Mouse (Mus musculus): ENCODE results near the gene Slc25a16. TPM values are rescaled to one million over a fixed set of nuclear protein-coding genes. Genes with fewer than 3 reads are reported as not detected.
A peak's percentile ranks its signal among the peaks of the same experiment; 100 is the strongest.

Slc25a16 gene
- total and polyA plus RNA-seq, 2 experiments from 2014 or later: 19.6 to 35.4 TPM

GRCm38 (mm10) chr10:62896774-62897173, 23.7 kb upstream of the Slc25a16 start:
- Histone ChIP-seq H3K27ac (ENCODE audit: low read depth) (no peak overlapping the region), H3K9ac (replicated peaks; ENCODE audit: low read depth, low read length) (no peak overlapping the region), H3K4me3 (ENCODE audit: low read depth, low read length) (no peak overlapping the region), H3K4me2 (ENCODE audit: low read depth, low read length) (no peak overlapping the region), H3K36me3 (replicated peaks; ENCODE audit: control insufficient read depth, insufficient read depth, low read length) (no peaks in the 10 kb centered on the region), H3K9me3 (replicated peaks; ENCODE audit: control insufficient read depth, low read length) (no peaks in the 10 kb centered on the region), H3K4me1 (ENCODE audit: control insufficient read depth, insufficient read depth) (no peaks in the 10 kb centered on the region), H3K27me3 (ENCODE audit: control insufficient read depth, insufficient read depth, low read length) (no peaks in the 10 kb centered on the region)
- ATAC-seq (ENCODE audit: insufficient read depth, low read depth): no peak
- 61% methylated on average over 4 of the region's 4 CpGs for WGBS
- peak; percentile 23; the same call in 1 of the 2 replicates for TF ChIP-seq CTCF (IDR thresholded peaks at IDR 0.05; ENCODE audit: low read depth)
- TF ChIP-seq EP300 (IDR thresholded peaks at IDR 0.05; ENCODE audit: low read depth): no peak
- DNase-seq (ENCODE audit: low spot score): no peak

- 90% methylated on average over 3 of the region's 3 CpGs for WGBS
- no peak for TF ChIP-seq EP300 (IDR thresholded peaks at IDR 0.05; ENCODE audit: low read depth)
- no peak for TF ChIP-seq CTCF (IDR thresholded peaks at IDR 0.05; ENCODE audit: low read depth)
These were observed 23.0 kb upstream of the Slc25a16 start for GRCm38 (mm10) chr10:62897437-62897836.

GRCm38 (mm10) chr10:62898061-62898460, 22.4 kb upstream of the Slc25a16 start:
- WGBS: 81% methylated on average over 2 of the region's 2 CpGs
- Histone ChIP-seq H3K9ac (replicated peaks; ENCODE audit: low read depth, low read length) (no peak overlapping the region), H3K9me3 (replicated peaks; ENCODE audit: control insufficient read depth, low read length) (no peaks in the 10 kb centered on the region), H3K27me3 (ENCODE audit: control insufficient read depth, insufficient read depth, low read length) (no peaks in the 10 kb centered on the region), H3K4me1 (ENCODE audit: control insufficient read depth, insufficient read depth) (no peaks in the 10 kb centered on the region), H3K36me3 (replicated peaks; ENCODE audit: control insufficient read depth, insufficient read depth, low read length) (no peaks in the 10 kb centered on the region), H3K4me2 (ENCODE audit: low read depth, low read length) (no peak overlapping the region), H3K27ac (ENCODE audit: low read depth) (no peak overlapping the region), H3K4me3 (ENCODE audit: low read depth, low read length) (no peak overlapping the region)
- DNase-seq (ENCODE audit: low spot score): no peak
- TF ChIP-seq CTCF (IDR thresholded peaks at IDR 0.05; ENCODE audit: low read depth) (no peak), EP300 (IDR thresholded peaks at IDR 0.05; ENCODE audit: low read depth) (no peak)
- ATAC-seq (ENCODE audit: insufficient read depth, low read depth): no peak

More at GRCm38 (mm10) chr10:62897437-62897836, 23.0 kb upstream of the Slc25a16 start:
- Histone ChIP-seq H3K9ac (replicated peaks; ENCODE audit: low read depth, low read length) (no peak overlapping the region), H3K27ac (ENCODE audit: low read depth) (no peak overlapping the region), H3K4me2 (ENCODE audit: low read depth, low read length) (no peak overlapping the region), H3K9me3 (replicated peaks; ENCODE audit: control insufficient read depth, low read length) (no peaks in the 10 kb centered on the region), H3K36me3 (replicated peaks; ENCODE audit: control insufficient read depth, insufficient read depth, low read length) (no peaks in the 10 kb centered on the region), H3K4me3 (ENCODE audit: low read depth, low read length) (no peak overlapping the region), H3K4me1 (ENCODE audit: control insufficient read depth, insufficient read depth) (no peaks in the 10 kb centered on the region), H3K27me3 (ENCODE audit: control insufficient read depth, insufficient read depth, low read length) (no peaks in the 10 kb centered on the region)
- no peak for DNase-seq (ENCODE audit: low spot score)
- no peak for ATAC-seq (ENCODE audit: insufficient read depth, low read depth)

- Histone ChIP-seq H3K9ac (replicated peaks; ENCODE audit: low read depth, low read length) (no peak overlapping the region), H3K36me3 (replicated peaks; ENCODE audit: control insufficient read depth, insufficient read depth, low read length) (no peaks in the 10 kb centered on the region), H3K4me2 (ENCODE audit: low read depth, low read length) (no peak overlapping the region), H3K27ac (ENCODE audit: low read depth) (no peak overlapping the region), H3K27me3 (ENCODE audit: control insufficient read depth, insufficient read depth, low read length) (no peaks in the 10 kb centered on the region), H3K4me3 (ENCODE audit: low read depth, low read length) (no peak overlapping the region), H3K9me3 (replicated peaks; ENCODE audit: control insufficient read depth, low read length) (no peaks in the 10 kb centered on the region), H3K4me1 (ENCODE audit: control insufficient read depth, insufficient read depth) (no peaks in the 10 kb centered on the region)
- no peak for DNase-seq (ENCODE audit: low spot score)
- TF ChIP-seq EP300 (IDR thresholded peaks at IDR 0.05; ENCODE audit: low read depth): no peak
- TF ChIP-seq CTCF (IDR thresholded peaks at IDR 0.05; ENCODE audit: low read depth): no peak
- no peak for ATAC-seq (ENCODE audit: insufficient read depth, low read depth)
- WGBS: 91% methylated on average over 4 of the region's 4 CpGs
These were observed 20.3 kb upstream of the Slc25a16 start for GRCm38 (mm10) chr10:62900144-62900543.

- no peak overlapping the region for H3K9ac ChIP-seq (replicated peaks; ENCODE audit: low read depth, low read length)
- DNase-seq (ENCODE audit: low spot score) (no peak), ATAC-seq (ENCODE audit: insufficient read depth, low read depth) (no peak)
- H3K4me2 ChIP-seq (ENCODE audit: low read depth, low read length): no peak overlapping the region
- no peaks in the 10 kb centered on the region for H3K27me3 ChIP-seq (ENCODE audit: control insufficient read depth, insufficient read depth, low read length)
- H3K4me1 ChIP-seq (ENCODE audit: control insufficient read depth, insufficient read depth): no peaks in the 10 kb centered on the region
- no peaks in the 10 kb centered on the region for H3K9me3 ChIP-seq (replicated peaks; ENCODE audit: control insufficient read depth, low read length)
- H3K36me3 ChIP-seq (replicated peaks; ENCODE audit: control insufficient read depth, insufficient read depth, low read length): no peaks in the 10 kb centered on the region
- H3K27ac ChIP-seq (ENCODE audit: low read depth): no peak overlapping the region
- no peak overlapping the region for H3K4me3 ChIP-seq (ENCODE audit: low read depth, low read length)
- TF ChIP-seq CTCF (IDR thresholded peaks at IDR 0.05; ENCODE audit: low read depth): no peak
- no peak for TF ChIP-seq EP300 (IDR thresholded peaks at IDR 0.05; ENCODE audit: low read depth)
- WGBS: 42% methylated on average over 8 of the region's 8 CpGs
These were observed 18.6 kb upstream of the Slc25a16 start for GRCm38 (mm10) chr10:62901826-62902225.

- TF ChIP-seq CTCF (IDR thresholded peaks at IDR 0.05; ENCODE audit: low read depth) (no peak), EP300 (IDR thresholded peaks at IDR 0.05; ENCODE audit: low read depth) (no peak)
- no peak overlapping the region for H3K9ac ChIP-seq (replicated peaks; ENCODE audit: low read depth, low read length)
- DNase-seq (ENCODE audit: low spot score): no peak
These were observed 17.6 kb upstream of the Slc25a16 start for GRCm38 (mm10) chr10:62902829-62903228.

More at GRCm38 (mm10) chr10:62902829-62903228, 17.6 kb upstream of the Slc25a16 start:
- Histone ChIP-seq H3K4me2 (ENCODE audit: low read depth, low read length) (no peak overlapping the region), H3K4me3 (ENCODE audit: low read depth, low read length) (no peak overlapping the region), H3K27ac (ENCODE audit: low read depth) (no peak overlapping the region), H3K4me1 (ENCODE audit: control insufficient read depth, insufficient read depth) (no peaks in the 10 kb centered on the region), H3K9me3 (replicated peaks; ENCODE audit: control insufficient read depth, low read length) (no peaks in the 10 kb centered on the region), H3K36me3 (replicated peaks; ENCODE audit: control insufficient read depth, insufficient read depth, low read length) (no peaks in the 10 kb centered on the region), H3K27me3 (ENCODE audit: control insufficient read depth, insufficient read depth, low read length) (no peaks in the 10 kb centered on the region)
- 29% methylated on average over 1 of the region's 1 CpGs for WGBS
- ATAC-seq (ENCODE audit: insufficient read depth, low read depth): no peak

Measured in heart, postnatal 0 days (tissue).